Mouse (Mus musculus) embryonic facial prominence, embryonic 15.5 days (tissue): Measurements from ENCODE around the gene Chmp6. TPM values are rescaled to one million over a fixed set of nuclear protein-coding genes. Genes with fewer than 3 reads are reported as not detected.

Experiments
- ATAC-seq: fragments of 200-750 bp; cut with Nextera tagmentation; 2 replicates; pipeline ENCODE4 v1.8.0; 2017; ENCODE audit warnings: low read depth, moderate TSS enrichment; ENCODE audit not compliant: insufficient number of reproducible peaks, low FRiP score, low TSS enrichment
- H3K27ac ChIP-seq: fragments of 300-500 bp; sonication (generic); replicated peaks from 2 replicates; pipeline ENCODE4 v1.5.1; 2015; ENCODE audit warnings: mild to moderate bottlenecking, inconsistent platforms
- H3K27me3 ChIP-seq: fragments of 300-500 bp; sonication (generic); 2 replicates; pipeline ENCODE4 v1.6.1; 2015; ENCODE audit warnings: inconsistent platforms
- H3K36me3 ChIP-seq: fragments of 300-500 bp; sonication (generic); 2 replicates; pipeline ENCODE4 v1.6.1; 2015; ENCODE audit warnings: mild to moderate bottlenecking, inconsistent platforms
- H3K4me1 ChIP-seq: fragments of 300-500 bp; sonication (generic); 2 replicates; pipeline ENCODE4 v1.6.1; 2015; ENCODE audit warnings: inconsistent platforms
- H3K4me2 ChIP-seq: fragments of 300-500 bp; sonication (generic); replicated peaks from 2 replicates; pipeline ENCODE4 v1.6.1; 2015; ENCODE audit warnings: mild to moderate bottlenecking, inconsistent platforms
- H3K4me3 ChIP-seq: fragments of 300-500 bp; sonication (generic); replicated peaks from 2 replicates; pipeline ENCODE4 v1.5.1; 2015; ENCODE audit warnings: mild to moderate bottlenecking, inconsistent platforms
- H3K9ac ChIP-seq: fragments of 300-500 bp; sonication (generic); 2 replicates; pipeline ENCODE4 v1.6.1; 2015; ENCODE audit warnings: inconsistent platforms
- H3K9me3 ChIP-seq: fragments of 300-500 bp; sonication (generic); replicated peaks from 2 replicates; pipeline ENCODE4 v1.6.1; 2016; ENCODE audit warnings: inconsistent platforms
- WGBS: fragments of 180-500 bp; shearing (Covaris S2); methylation state at CpG from one replicate; pipeline ENCODE4 v1.1.7; 2015; 5-methylcytosine and 5-hydroxymethylcytosine counted together
- polyA plus RNA-seq: library from polyadenylated mRNA; unstranded; fragments of >200 nt; fragmentation: Nextera tagmentation; extraction: Ambion mirVana; gene quantifications from 2 replicates; pipeline ENCODE4 v1.2.1, GENCODE M21; 2015

Chmp6 gene
- polyA plus RNA-seq, 1 experiment from 2014 or later, result 93.8 TPM

DNA sequence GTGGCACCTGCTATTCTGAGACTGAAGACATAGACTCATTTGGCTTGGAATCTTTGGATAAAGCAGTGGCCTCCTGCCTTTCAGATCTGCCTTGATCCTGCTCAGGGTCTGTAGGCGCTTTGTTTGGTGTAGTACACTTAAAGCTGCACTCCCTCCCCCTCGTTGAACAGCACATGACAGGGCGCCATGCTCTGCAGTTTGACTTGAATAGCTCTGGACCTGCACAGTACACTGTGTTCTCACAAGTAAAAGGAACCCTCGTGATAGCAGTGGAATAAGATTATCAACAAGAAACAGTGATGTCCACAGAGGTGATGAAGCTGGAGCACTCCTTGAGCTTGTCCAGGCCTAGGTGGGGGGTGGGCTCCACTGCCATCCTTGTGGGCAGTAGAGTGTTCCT is 46.5 kb downstream of the Chmp6 start:
- no peak overlapping the region for H3K4me2 ChIP-seq
- H3K9ac ChIP-seq, result no peak overlapping the region
- H3K4me1 ChIP-seq, result peaks cover 24% of the 10 kb centered on the region
- ATAC-seq, result no peak
- 77% methylated on average over 4 of the region's 4 CpGs for WGBS
- H3K4me3 ChIP-seq, result no peak overlapping the region
- H3K9me3 ChIP-seq, result no peaks in the 10 kb centered on the region
- no peak overlapping the region for H3K27ac ChIP-seq
- H3K36me3 ChIP-seq, result peaks cover 15% of the 10 kb centered on the region
- no peaks in the 10 kb centered on the region for H3K27me3 ChIP-seq

DNA sequence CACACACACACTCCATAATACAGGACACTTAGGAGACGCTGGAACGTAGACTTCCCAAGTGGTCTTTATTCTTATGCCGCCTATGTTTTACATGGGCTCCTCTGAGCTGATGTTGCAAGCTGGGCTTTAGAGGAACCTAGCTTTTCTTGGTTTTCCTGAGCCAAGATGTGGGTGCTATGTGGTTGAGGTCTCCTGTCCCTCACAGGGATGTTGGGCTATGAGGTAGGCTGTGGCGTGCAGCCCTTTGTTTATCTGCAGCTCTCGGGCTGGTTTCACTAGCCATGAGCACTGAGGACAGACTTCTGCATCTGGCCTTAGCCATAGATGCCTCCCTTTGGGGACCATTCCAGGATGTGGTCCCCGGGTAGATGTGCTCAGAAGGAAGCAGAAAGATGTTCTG is 47.4 kb downstream of the Chmp6 start:
- no peak overlapping the region for H3K4me2 ChIP-seq
- peaks cover 16% of the 10 kb centered on the region for H3K4me1 ChIP-seq
- WGBS, result 91% methylated on average over 6 of the region's 6 CpGs
- H3K36me3 ChIP-seq, result peaks cover 23% of the 10 kb centered on the region
- H3K9ac ChIP-seq, result no peak overlapping the region
- H3K27ac ChIP-seq, result no peak overlapping the region
- H3K27me3 ChIP-seq, result no peaks in the 10 kb centered on the region
- ATAC-seq, result no peak
- no peaks in the 10 kb centered on the region for H3K9me3 ChIP-seq
- no peak overlapping the region for H3K4me3 ChIP-seq

- no peak for ATAC-seq
- Histone ChIP-seq H3K36me3 (peaks cover 25% of the 10 kb centered on the region), H3K4me3 (no peak overlapping the region), H3K27me3 (no peaks in the 10 kb centered on the region), H3K4me2 (no peak overlapping the region), H3K9ac (no peak overlapping the region), H3K9me3 (no peaks in the 10 kb centered on the region), H3K27ac (no peak overlapping the region), H3K4me1 (peaks cover 10% of the 10 kb centered on the region)
- 66% methylated on average over 3 of the region's 3 CpGs for WGBS
Observed at GRCm38 (mm10) chr11:119961511-119961910, 48.3 kb downstream of the Chmp6 start.

GRCm38 (mm10) chr11:119965053-119965452 is 51.8 kb downstream of the Chmp6 start:
- H3K27me3 ChIP-seq, result no peaks in the 10 kb centered on the region
- no peak overlapping the region for H3K4me3 ChIP-seq
- no peaks in the 10 kb centered on the region for H3K9me3 ChIP-seq
- 17% methylated on average over 9 of the region's 9 CpGs for WGBS
- no peak overlapping the region for H3K9ac ChIP-seq
- peaks cover 32% of the 10 kb centered on the region for H3K36me3 ChIP-seq
- no peak overlapping the region for H3K4me2 ChIP-seq
- no peak for ATAC-seq
- H3K27ac ChIP-seq, result no peak overlapping the region
- H3K4me1 ChIP-seq, result no peaks in the 10 kb centered on the region

GRCm38 (mm10) chr11:119966294-119966693 is 53.1 kb downstream of the Chmp6 start:
- no peak overlapping the region for H3K4me2 ChIP-seq
- H3K9me3 ChIP-seq, result no peaks in the 10 kb centered on the region
- WGBS, result 78% methylated on average over 6 of the region's 6 CpGs
- H3K27ac ChIP-seq, result 0 out of 2 replicates have a peak overlapping the region, but pooled peaks have one; percentile 5
- peaks cover 35% of the 10 kb centered on the region for H3K36me3 ChIP-seq
- peak; percentile 58; the same call in 1 of the 2 replicates for ATAC-seq
- no peak overlapping the region for H3K4me3 ChIP-seq
- H3K27me3 ChIP-seq, result no peaks in the 10 kb centered on the region
- no peaks in the 10 kb centered on the region for H3K4me1 ChIP-seq
- H3K9ac ChIP-seq, result no peak overlapping the region

GRCm38 (mm10) chr11:119967401-119967800 is 54.2 kb downstream of the Chmp6 start:
- Histone ChIP-seq H3K9me3 (no peaks in the 10 kb centered on the region), H3K4me3 (no peak overlapping the region), H3K36me3 (peaks cover 31% of the 10 kb centered on the region), H3K4me1 (no peaks in the 10 kb centered on the region), H3K27ac (no peak overlapping the region), H3K4me2 (no peak overlapping the region), H3K9ac (no peak overlapping the region), H3K27me3 (no peaks in the 10 kb centered on the region)
- ATAC-seq, result no peak
- whole genome bisulfite sequencing, result 76% methylated on average over 8 of the region's 8 CpGs

DNA sequence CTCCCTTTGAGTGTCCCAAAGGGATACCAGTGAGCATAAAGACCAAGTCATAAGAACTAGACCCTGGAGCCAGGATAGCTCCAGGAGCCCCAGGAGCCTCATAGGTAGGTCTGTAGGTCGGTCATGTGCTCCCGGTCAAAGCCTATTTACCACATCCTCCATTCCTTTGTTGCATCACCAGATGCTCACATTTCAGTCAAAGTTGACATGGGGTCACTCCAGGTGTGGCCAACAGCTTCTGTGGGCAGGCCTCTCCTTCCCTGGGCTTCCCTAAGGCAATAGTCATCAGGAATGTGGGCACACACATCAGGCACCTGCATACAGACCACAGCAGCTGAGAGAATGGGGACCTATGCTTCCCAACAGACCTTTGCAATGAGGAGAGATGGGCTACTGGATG is 54.7 kb downstream of the Chmp6 start:
- H3K4me3 ChIP-seq, result no peak overlapping the region
- no peak overlapping the region for H3K27ac ChIP-seq
- peaks cover 31% of the 10 kb centered on the region for H3K36me3 ChIP-seq
- no peak overlapping the region for H3K4me2 ChIP-seq
- H3K9me3 ChIP-seq, result no peaks in the 10 kb centered on the region
- no peaks in the 10 kb centered on the region for H3K27me3 ChIP-seq
- ATAC-seq, result no peak
- H3K4me1 ChIP-seq, result no peaks in the 10 kb centered on the region
- WGBS, result 79% methylated on average over 2 of the region's 2 CpGs
- no peak overlapping the region for H3K9ac ChIP-seq

Other genes starting within 250 kb of the Chmp6 start
- gene Baiap2, start 29.3 kb downstream of the Chmp6 start, polyA plus RNA-seq, result 36.8 and 42.0 TPM in 2 replicates
- 7.5 and 7.8 TPM in 2 replicates for gene Aatk, start 133.7 kb downstream of the Chmp6 start, polyA plus RNA-seq
- gene Cep131, start 173.4 kb downstream of the Chmp6 start, polyA plus RNA-seq, result 27.7 and 30.7 TPM in 2 replicates
- 16.5 and 20.8 TPM in 2 replicates for gene Tepsin, start 185.3 kb downstream of the Chmp6 start, polyA plus RNA-seq
- 80.6 and 81.4 TPM in 2 replicates for gene Ndufaf8, start 185.5 kb downstream of the Chmp6 start, polyA plus RNA-seq
- 90.2 and 94.5 TPM in 2 replicates for gene Slc38a10, start 237.9 kb downstream of the Chmp6 start, polyA plus RNA-seq